Mouse (Mus musculus): ENCODE measurements around the gene Tln2. TPM values are rescaled to one million over a fixed set of nuclear protein-coding genes. Genes with fewer than 3 reads are reported as not detected.
"Not testable (repeated sequence)": the region's sequence is repeated elsewhere in the genome, so short reads cannot be mapped to it uniquely, and the experiment has no call there.

Gene Tln2
- polyA plus RNA-seq, 1 experiment from 2014 or later, result 18.5 TPM

GRCm38 (mm10) chr9:67285544-67285943, 274.0 kb downstream of the Tln2 start:
- 82% methylated on average over 3 of the region's 3 CpGs for WGBS
- Histone ChIP-seq H3K27me3 (no peaks in the 10 kb centered on the region), H3K27ac (no peak overlapping the region), H3K4me3 (no peak overlapping the region), H3K9ac (no peak overlapping the region), H3K4me2 (no peak overlapping the region), H3K4me1 (no peaks in the 10 kb centered on the region), H3K36me3 (ENCODE audit: poor library complexity, severe bottlenecking) (0 out of 2 replicates have a peak, but pooled peaks cover 4% of the 10 kb centered on the region), H3K9me3 (replicated peaks) (no peaks in the 10 kb centered on the region)
- ATAC-seq, result no peak

GRCm38 (mm10) chr9:67281812-67282211, 277.7 kb downstream of the Tln2 start:
- Histone ChIP-seq H3K4me1 (no peaks in the 10 kb centered on the region), H3K4me2 (no peak overlapping the region), H3K9me3 (replicated peaks) (no peaks in the 10 kb centered on the region), H3K9ac (no peak overlapping the region), H3K36me3 (ENCODE audit: poor library complexity, severe bottlenecking) (no peaks in the 10 kb centered on the region), H3K27ac (no peak overlapping the region), H3K4me3 (no peak overlapping the region), H3K27me3 (no peaks in the 10 kb centered on the region)
- 81% methylated on average over 6 of the region's 6 CpGs for WGBS
- no peak for ATAC-seq

GRCm38 (mm10) chr9:67280311-67280710, 279.2 kb downstream of the Tln2 start:
- H3K9me3 ChIP-seq (replicated peaks); H3K27me3 ChIP-seq; H3K9ac ChIP-seq; ATAC-seq; H3K4me1 ChIP-seq; H3K4me2 ChIP-seq; H3K36me3 ChIP-seq (ENCODE audit: poor library complexity, severe bottlenecking); H3K4me3 ChIP-seq; H3K27ac ChIP-seq: not testable (repeated sequence)

GRCm38 (mm10) chr9:67276446-67276845, 283.1 kb downstream of the Tln2 start:
- WGBS, result 94% methylated on average over 6 of the region's 6 CpGs
- H3K4me1 ChIP-seq, result no peaks in the 10 kb centered on the region
- ATAC-seq, result no peak

GRCm38 (mm10) chr9:67274296-67274695, 285.2 kb downstream of the Tln2 start:
- Histone ChIP-seq H3K9ac (no peak overlapping the region), H3K4me1 (0 out of 2 replicates have a peak, but pooled peaks cover 4% of the 10 kb centered on the region), H3K9me3 (replicated peaks) (no peaks in the 10 kb centered on the region), H3K36me3 (ENCODE audit: poor library complexity, severe bottlenecking) (no peaks in the 10 kb centered on the region), H3K4me3 (no peak overlapping the region), H3K27me3 (no peaks in the 10 kb centered on the region), H3K4me2 (no peak overlapping the region), H3K27ac (no peak overlapping the region)
- no peak for ATAC-seq
- WGBS, result 62% methylated on average over 3 of the region's 3 CpGs

More at GRCm38 (mm10) chr9:67276446-67276845, 283.1 kb downstream of the Tln2 start:
- no peak overlapping the region for H3K9ac ChIP-seq
- no peaks in the 10 kb centered on the region for H3K9me3 ChIP-seq (replicated peaks)
- no peak overlapping the region for H3K27ac ChIP-seq
- H3K27me3 ChIP-seq, result no peaks in the 10 kb centered on the region
- no peak overlapping the region for H3K4me3 ChIP-seq
- H3K4me2 ChIP-seq, result no peak overlapping the region
- no peaks in the 10 kb centered on the region for H3K36me3 ChIP-seq (ENCODE audit: poor library complexity, severe bottlenecking)

GRCm38 (mm10) chr9:67273362-67273761, 286.1 kb downstream of the Tln2 start:
- Histone ChIP-seq H3K4me3 (no peak overlapping the region), H3K36me3 (ENCODE audit: poor library complexity, severe bottlenecking) (no peaks in the 10 kb centered on the region), H3K27ac (no peak overlapping the region), H3K9ac (no peak overlapping the region), H3K4me2 (no peak overlapping the region), H3K4me1 (0 out of 2 replicates have a peak, but pooled peaks cover 4% of the 10 kb centered on the region), H3K9me3 (replicated peaks) (no peaks in the 10 kb centered on the region), H3K27me3 (no peaks in the 10 kb centered on the region)
- ATAC-seq, result no peak

- no peak overlapping the region for H3K9ac ChIP-seq
- H3K36me3 ChIP-seq (ENCODE audit: poor library complexity, severe bottlenecking), result no peaks in the 10 kb centered on the region
- no peak overlapping the region for H3K4me3 ChIP-seq
- no peak for ATAC-seq
- H3K9me3 ChIP-seq (replicated peaks), result no peaks in the 10 kb centered on the region
- H3K27me3 ChIP-seq, result no peaks in the 10 kb centered on the region
- peaks cover 4% of the 10 kb centered on the region; the same call in 1 of the 2 replicates for H3K4me1 ChIP-seq
- no peak overlapping the region for H3K27ac ChIP-seq
- H3K4me2 ChIP-seq, result no peak overlapping the region
- WGBS, result 80% methylated on average over 7 of the region's 7 CpGs
These were observed 288.8 kb downstream of the Tln2 start for GRCm38 (mm10) chr9:67270734-67271133.

GRCm38 (mm10) chr9:67270061-67270595, 289.4 kb downstream of the Tln2 start:
- Histone ChIP-seq H3K4me3 (no peak overlapping the region), H3K4me1 (peaks cover 9% of the 10 kb centered on the region), H3K27me3 (no peaks in the 10 kb centered on the region), H3K36me3 (ENCODE audit: poor library complexity, severe bottlenecking) (no peaks in the 10 kb centered on the region), H3K9ac (no peak overlapping the region), H3K4me2 (no peak overlapping the region), H3K9me3 (replicated peaks) (no peaks in the 10 kb centered on the region), H3K27ac (no peak overlapping the region)
- no peak for ATAC-seq
- WGBS, result 86% methylated on average over 7 of the region's 7 CpGs

- no peak overlapping the region for H3K4me3 ChIP-seq
- H3K9ac ChIP-seq, result no peak overlapping the region
- no peak overlapping the region for H3K27ac ChIP-seq
- H3K36me3 ChIP-seq (ENCODE audit: poor library complexity, severe bottlenecking), result no peaks in the 10 kb centered on the region
- no peaks in the 10 kb centered on the region for H3K9me3 ChIP-seq (replicated peaks)
- 92% methylated on average over 8 of the region's 8 CpGs for WGBS
- peaks cover 16% of the 10 kb centered on the region for H3K4me1 ChIP-seq
- no peak for ATAC-seq
- no peak overlapping the region for H3K4me2 ChIP-seq
- no peaks in the 10 kb centered on the region for H3K27me3 ChIP-seq
These were observed 292.1 kb downstream of the Tln2 start for GRCm38 (mm10) chr9:67267276-67267990.

- H3K4me3 ChIP-seq, result no peak overlapping the region
- ATAC-seq, result no peak
- no peaks in the 10 kb centered on the region for H3K9me3 ChIP-seq (replicated peaks)
- H3K27me3 ChIP-seq, result no peaks in the 10 kb centered on the region
- no peaks in the 10 kb centered on the region for H3K36me3 ChIP-seq (ENCODE audit: poor library complexity, severe bottlenecking)
- no peak overlapping the region for H3K9ac ChIP-seq
- H3K27ac ChIP-seq, result no peak overlapping the region
- H3K4me1 ChIP-seq, result peaks cover 21% of the 10 kb centered on the region
- no peak overlapping the region for H3K4me2 ChIP-seq
- 71% methylated on average over 11 of the region's 11 CpGs for WGBS
These were observed 294.0 kb downstream of the Tln2 start for GRCm38 (mm10) chr9:67265513-67265912.

- no peak overlapping the region for H3K27ac ChIP-seq
- H3K4me2 ChIP-seq, result no peak overlapping the region
- H3K9me3 ChIP-seq (replicated peaks), result no peaks in the 10 kb centered on the region
- H3K27me3 ChIP-seq, result no peaks in the 10 kb centered on the region
- WGBS, result 41% methylated on average over 2 of the region's 2 CpGs
- peaks cover 22% of the 10 kb centered on the region for H3K4me1 ChIP-seq
- H3K36me3 ChIP-seq (ENCODE audit: poor library complexity, severe bottlenecking), result no peaks in the 10 kb centered on the region
- no peak overlapping the region for H3K4me3 ChIP-seq
- ATAC-seq, result no peak
- no peak overlapping the region for H3K9ac ChIP-seq
These were observed 294.6 kb downstream of the Tln2 start for GRCm38 (mm10) chr9:67264896-67265295.

- H3K9me3 ChIP-seq (replicated peaks), result no peaks in the 10 kb centered on the region
- H3K4me1 ChIP-seq, result peaks cover 22% of the 10 kb centered on the region
- WGBS, result 15% methylated on average over 13 of the region's 13 CpGs
- H3K4me3 ChIP-seq, result no peak overlapping the region
- 0 out of 2 replicates have a peak, but pooled peaks have one; percentile 19 for ATAC-seq
- H3K9ac ChIP-seq, result no peak overlapping the region
- H3K27me3 ChIP-seq, result no peaks in the 10 kb centered on the region
- no peak overlapping the region for H3K4me2 ChIP-seq
- H3K27ac ChIP-seq, result no peak overlapping the region
- no peaks in the 10 kb centered on the region for H3K36me3 ChIP-seq (ENCODE audit: poor library complexity, severe bottlenecking)
These were observed 298.5 kb downstream of the Tln2 start for GRCm38 (mm10) chr9:67260835-67261599.
